Mouse (Mus musculus) layer of hippocampus, postnatal 14 days (tissue): ENCODE measurements around the gene Gbf1. TPM values are rescaled to one million over a fixed set of nuclear protein-coding genes. Genes with fewer than 3 reads are reported as not detected.
A peak's percentile ranks its signal among the peaks of the same experiment; 100 is the strongest.
"Not testable (repeated sequence)": the region's sequence is repeated elsewhere in the genome, so short reads cannot be mapped to it uniquely, and the experiment has no call there.

Experiments
- DNase-seq, 2 experiments: peaks; one replicate each; pipeline ENCODE4 v3.0.0; 2021 to 2022; ENCODE audit warnings: low spot score in 2 of 2, mixed read lengths in 1 of 2
- long read RNA-seq, 2 experiments: library from polyadenylated mRNA; stranded (forward); transcript quantifications; one replicate each; pipeline ENCODE4 v2.0.0; 2021
- total RNA-seq, 2 experiments: library from RNA; stranded (reverse); gene quantifications; 2 replicates each; pipeline ENCODE4 v1.2.3; 2021

Gbf1 gene
- 100 to 1,000 TPM in 1 of 2 experiments, 10 to 100 TPM in 1; 83.7 to 101 TPM for total RNA-seq
- long read RNA-seq, experiment 1, full-length matches to known transcripts = 3 of 26 reads
- long read RNA-seq, experiment 1, partial matches to known transcripts = 15 of 26 reads
- long read RNA-seq, experiment 1, other reads (novel, unspliced or antisense) = 8 of 26 reads
- long read RNA-seq, experiment 2, full-length matches to known transcripts = 2 of 34 reads
- long read RNA-seq, experiment 2, partial matches to known transcripts = 21 of 34 reads
- long read RNA-seq, experiment 2, other reads (novel, unspliced or antisense) = 11 of 34 reads

- DNase-seq = peak; percentile 94 to 99
Measured at GRCm38 (mm10) chr19:46152127-46152803, at the start of gene Gbf1. Gene Gbf1 (plus strand): TSS chr19:46152509.

- DNase-seq = no peak
Measured at GRCm38 (mm10) chr19:46103437-46104186, 48.7 kb upstream of the Gbf1 start.

DNA sequence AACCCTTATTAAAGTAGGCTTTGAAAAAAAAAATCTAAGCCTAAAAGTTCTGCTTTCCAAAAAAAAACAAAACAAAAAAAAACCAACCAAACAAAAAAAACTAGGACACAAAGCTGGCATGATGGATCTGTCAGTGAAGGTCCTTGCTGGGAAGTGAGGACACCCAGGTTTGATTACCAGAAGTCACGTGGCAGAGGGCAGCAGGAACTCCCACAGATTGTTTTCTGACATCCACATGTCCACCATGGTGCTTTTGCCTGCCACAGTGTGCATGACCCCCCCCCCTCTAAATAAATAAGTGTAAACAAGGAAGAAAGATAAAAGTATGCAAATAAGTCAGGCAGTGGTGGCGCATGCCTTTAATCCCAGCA, 48.1 kb upstream of the Gbf1 start:
- no peak for DNase-seq

- DNase-seq = no peak
Measured at GRCm38 (mm10) chr19:46110214-46110613, 42.1 kb upstream of the Gbf1 start.

DNA sequence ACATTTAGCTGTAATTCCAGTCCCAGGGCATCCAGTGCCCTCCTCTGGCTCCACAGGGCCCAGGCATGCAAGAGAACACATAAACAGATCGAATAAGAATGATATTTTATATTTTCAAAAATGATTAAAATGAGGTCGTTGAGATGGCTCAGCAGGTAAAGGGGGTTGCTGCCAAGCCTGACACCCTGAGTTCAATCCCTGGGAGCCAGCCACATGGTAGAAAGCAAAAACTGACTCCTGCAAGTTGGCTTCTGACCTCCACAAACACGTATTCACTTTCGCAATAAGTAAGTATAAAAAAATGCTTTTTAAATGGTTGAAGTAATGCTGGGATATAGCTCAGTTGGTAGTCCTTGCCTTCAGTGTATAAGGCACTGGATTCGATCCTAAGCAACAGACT, 41.5 kb upstream of the Gbf1 start:
- DNase-seq = no peak

GRCm38 (mm10) chr19:46114617-46115016, 37.7 kb upstream of the Gbf1 start:
- no peak for DNase-seq

- DNase-seq = no peak
Measured at GRCm38 (mm10) chr19:46119458-46119857, 32.9 kb upstream of the Gbf1 start.

GRCm38 (mm10) chr19:46120872-46121271, 31.4 kb upstream of the Gbf1 start:
- no peak for DNase-seq

- DNase-seq = no peak
Measured at GRCm38 (mm10) chr19:46123876-46124275, 28.4 kb upstream of the Gbf1 start.

DNA sequence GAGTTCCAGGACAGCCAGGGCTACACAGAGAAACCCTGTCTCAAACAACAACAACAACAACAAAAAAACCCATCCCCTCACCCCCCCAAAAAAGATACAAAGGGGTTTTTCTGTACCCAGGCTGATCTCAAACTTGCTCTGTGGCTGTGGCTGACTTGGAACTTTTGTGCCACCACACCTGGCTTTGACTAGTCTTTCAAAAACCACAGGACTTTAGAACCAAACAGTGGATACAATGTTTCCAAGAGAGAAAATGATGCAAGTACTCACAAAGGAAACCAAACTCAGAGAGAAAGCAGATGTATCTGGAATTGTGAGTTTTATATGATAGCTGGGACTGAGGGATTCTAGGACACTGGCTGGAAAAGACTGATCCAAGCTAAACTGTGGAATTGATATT, 27.7 kb upstream of the Gbf1 start:
- no peak for DNase-seq

GRCm38 (mm10) chr19:46126301-46126700, 26.0 kb upstream of the Gbf1 start:
- DNase-seq = no peak

DNA sequence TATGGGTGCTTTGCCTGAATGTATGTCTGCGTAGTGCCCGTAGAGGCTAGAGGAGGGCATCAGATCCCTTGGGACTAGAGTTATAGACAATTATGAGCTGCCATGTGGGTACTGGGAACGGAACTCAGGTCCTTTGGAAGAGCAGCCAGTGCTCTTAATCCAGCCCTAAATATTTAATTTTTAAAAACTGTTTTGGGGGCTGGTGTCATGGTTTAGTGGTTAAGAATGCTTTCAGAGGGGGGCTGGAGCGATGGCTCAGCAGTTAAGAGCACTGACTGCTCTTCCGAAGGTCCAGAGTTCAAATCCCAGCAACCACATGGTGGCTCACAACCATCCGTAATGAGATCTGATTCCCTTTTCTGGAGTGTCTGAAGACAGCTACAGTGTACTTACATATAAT, 22.6 kb upstream of the Gbf1 start:
- not testable (repeated sequence) for DNase-seq

DNA sequence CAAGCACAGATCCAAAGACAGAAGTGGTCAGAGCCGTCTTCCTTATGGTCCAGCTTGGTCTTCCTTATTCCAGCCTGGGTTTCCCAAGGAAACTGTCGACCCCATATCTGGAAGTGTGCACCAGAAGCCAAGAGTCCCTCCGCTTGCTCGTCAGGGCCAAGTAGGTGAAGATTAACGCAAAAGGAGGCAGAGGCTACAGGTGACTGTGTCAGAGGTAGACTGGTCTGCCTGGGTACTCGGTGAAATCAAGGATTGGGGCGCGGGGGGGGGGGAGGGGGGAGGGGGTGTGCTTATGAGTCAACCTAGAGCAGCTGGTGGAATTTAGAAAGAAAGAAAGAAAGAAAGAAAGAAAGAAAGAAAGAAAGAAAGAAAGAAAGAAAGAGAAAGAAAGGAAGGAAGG, 21.0 kb upstream of the Gbf1 start:
- no peak for DNase-seq

GRCm38 (mm10) chr19:46131694-46132525, 20.4 kb upstream of the Gbf1 start, which contains the start of gene Elovl3:
Gene Elovl3 (plus strand): TSS chr19:46131897.
- no peak for DNase-seq

DNA sequence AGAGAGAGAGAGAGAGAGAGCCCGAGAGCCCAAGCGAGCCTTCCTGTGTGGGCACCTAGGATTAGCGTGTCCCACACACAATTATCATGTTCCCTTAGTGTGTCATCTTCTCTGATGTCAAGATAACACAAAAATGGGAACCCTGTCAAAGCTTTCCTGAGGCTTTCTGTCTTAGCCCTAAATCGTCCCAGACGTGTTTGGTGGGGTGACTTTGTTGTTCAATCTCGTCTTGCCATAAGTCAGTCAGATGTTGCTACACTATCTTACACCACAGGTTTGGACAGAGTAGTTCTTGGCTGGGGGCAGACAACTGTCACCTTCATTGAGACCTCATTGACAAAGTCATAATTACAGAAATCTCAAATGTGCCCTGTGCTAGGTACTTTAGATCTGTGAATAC, 19.7 kb upstream of the Gbf1 start:
- no peak for DNase-seq

GRCm38 (mm10) chr19:46135297-46135696, 17.0 kb upstream of the Gbf1 start:
- peak; percentile 91 to 93 for DNase-seq

DNA sequence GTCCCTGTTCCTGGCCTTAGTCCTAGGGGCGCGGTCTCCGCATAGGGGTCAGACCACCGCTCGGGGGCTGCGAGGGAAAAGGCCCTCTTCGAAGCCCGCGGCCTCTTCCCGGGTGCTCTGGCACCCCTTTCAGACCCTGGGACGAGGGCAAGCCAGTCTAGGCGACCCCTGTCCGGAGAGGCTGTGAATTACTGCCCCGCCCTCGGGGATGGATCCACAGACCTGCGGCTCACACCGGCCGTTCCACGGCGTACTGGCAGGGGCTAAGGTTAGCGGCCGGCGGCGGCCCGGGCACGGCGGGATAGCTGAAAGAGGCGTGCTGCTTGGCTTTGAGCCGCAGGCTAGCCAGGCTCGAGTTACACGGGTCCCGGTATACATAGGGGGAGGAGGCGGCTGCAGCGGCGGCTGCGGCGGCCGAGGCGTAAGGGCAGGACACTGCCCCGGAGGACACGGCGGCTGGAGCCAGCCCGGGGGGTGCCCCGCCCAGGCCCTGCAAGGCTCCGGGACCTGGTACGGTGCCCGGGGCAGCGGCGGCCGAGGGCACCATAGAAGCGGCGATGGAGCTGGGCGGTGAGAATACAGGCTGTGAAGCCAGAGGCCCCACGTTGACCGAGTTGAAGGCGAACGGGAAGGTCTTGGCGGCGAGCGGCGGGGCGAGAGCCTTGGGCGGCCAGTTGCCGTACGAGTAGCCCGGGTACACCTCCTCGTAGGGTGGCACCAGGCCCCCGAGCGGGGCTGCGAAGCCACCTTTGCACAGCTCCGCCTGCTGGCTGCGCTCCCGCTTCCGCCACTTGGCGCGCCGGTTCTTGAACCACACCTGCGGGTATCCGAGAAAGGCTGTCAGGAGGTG, 16.3 kb upstream of the Gbf1 start:
- DNase-seq = peak in 1 of 2 experiments; percentile 12

DNA sequence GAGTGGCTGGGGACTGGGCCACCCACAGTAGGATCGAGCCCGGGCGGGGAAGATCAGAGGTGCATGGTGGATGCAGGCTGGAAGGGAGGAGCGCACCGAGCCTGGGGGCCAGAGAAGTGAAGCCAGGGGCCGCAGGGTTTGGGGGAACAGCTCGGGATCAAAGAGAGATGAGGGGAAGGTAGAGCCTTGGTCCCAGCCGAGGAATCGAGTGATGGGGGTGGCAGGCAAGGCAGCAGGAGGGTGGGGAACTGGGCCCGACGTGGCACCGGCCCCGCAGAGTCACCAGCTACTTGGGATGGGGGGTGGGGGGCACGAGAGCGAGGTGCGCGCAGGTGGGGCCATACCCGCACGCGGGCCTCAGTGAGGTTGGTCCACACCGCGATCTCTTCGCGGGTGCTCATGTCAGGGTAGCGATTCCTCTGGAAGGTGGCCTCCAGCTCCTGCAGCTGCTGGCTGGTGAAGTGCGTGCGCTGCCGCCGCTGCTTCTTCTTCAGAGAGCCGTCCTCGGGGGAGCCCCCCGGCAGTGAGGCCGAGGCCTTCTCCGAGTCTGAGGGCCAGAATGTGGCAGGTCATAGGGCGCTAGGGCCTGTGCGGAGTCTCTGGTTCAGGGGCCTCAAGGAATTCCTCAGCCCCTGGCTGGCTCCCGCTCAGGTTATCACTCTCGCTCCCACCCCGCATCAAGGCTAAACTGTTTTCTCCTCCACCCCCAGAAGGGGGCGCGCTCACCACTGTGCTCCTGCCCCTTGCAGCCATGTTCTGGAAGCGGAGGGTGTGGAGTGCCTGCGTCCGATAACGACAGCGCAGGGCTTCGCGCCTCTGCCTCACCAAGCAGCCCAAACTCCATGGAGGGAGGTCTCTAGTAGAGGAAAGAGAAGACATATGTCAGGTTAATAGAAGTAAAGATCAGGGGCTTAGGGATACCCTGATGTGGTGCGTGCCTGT, 15.4 kb upstream of the Gbf1 start:
- DNase-seq = peak; percentile 44 to 48

DNA sequence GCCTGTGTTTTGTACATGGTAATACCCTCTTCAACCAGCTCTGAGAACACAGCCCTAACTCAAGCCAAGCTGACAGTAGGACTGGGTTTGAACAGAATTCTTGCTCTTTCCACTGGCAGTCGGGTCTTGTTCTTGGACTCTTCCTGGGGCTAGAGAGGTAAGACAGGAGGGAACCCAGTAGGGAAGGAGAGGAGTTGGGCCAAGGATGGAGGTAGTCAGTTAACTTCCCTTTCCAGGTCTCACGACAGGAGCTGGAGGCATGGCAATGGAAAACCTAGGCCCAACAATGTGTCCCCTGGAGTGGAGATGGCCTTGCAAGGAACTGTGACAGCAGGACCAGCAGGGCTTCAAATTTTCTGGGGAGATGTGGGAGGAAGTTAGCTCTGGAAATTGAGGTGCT, 12.0 kb upstream of the Gbf1 start:
- no peak for DNase-seq
